Mouse (Mus musculus) liver, embryonic 14.5 days (tissue): Measurements from ENCODE around the gene Vapb.

Source experiments
- CTCF ChIP-seq: IDR thresholded peaks from 2 replicates; pipeline ENCODE4 v1.5.1; 2016; ENCODE audit warnings: antibody characterized with exemption, low read depth, control low read depth
- EP300 ChIP-seq: IDR thresholded peaks from 2 replicates; pipeline ENCODE4 v1.6.1; 2016; ENCODE audit warnings: antibody characterized with exemption, low read depth

GRCm38 (mm10) chr2:173801405-173801876, 64.1 kb downstream of the Vapb start:
- TF ChIP-seq CTCF (no peak), EP300 (no peak)
